Mouse (Mus musculus) mesoderm, embryonic 11.5 days (tissue): Measurements from ENCODE around the gene Shisa6.

Source experiments
- DNase-seq: peaks from one replicate; pipeline ENCODE4 v3.0.0-alpha.2; 2012; ENCODE audit warnings: low read depth, low spot score

Gene Shisa6

DNA sequence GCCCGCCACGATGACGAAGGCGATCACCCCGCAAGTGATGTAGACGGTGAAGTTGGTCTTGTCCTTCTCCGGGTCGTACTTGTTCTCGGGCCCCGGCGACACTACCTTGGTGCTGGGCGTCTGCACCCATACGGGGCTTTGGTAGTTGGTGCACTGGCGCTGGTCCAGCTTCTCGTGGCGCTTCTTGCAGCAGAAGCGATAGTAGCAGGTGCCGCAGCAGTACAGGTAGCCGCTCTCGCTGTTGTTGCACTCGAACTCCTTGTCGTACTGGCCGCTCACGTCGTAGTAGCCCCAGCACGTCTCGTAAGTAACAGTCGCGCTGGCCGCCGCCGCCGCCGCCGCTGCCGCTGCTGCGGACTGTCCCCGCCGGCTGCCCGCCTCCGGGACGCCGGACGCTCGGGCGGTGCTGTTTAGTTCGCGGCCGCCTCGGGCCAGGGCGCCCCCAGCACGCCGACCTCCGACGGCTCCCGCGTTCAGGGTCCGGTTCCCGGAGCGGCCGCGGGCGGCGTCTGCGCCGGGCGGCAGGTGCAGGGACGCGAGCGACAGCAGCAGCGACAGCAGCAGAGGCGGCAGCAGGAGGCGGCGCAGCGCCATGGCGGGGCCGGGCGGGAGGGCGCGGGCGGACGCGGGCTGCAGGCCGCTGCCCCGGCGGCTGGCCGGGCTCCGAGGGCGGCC is at the start of gene Shisa6:
TSS of gene Shisa6 (minus strand) at position 594 of the 675 bp plus-strand sequence.
- peak; percentile 32 for DNase-seq

DNA sequence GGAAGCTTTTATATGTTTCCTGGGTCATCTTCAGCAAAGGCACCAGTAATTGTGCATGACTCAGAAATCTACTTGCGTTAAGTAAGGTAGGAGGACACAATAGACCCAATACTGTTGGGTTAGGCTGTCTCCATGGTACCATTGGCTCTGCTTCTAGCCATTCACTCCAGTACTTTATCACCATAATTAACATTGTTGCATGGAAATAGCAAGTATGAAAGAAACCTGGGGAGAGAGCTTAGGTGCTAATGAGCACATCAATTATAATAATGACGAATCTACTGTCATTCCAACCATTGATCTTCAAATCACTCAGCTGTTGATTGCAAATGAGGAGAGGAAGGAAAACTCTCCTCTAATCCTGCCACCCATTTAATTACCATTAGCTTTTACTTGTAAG is 48.1 kb upstream of the Shisa6 start:
- peak; percentile 3 for DNase-seq

DNA sequence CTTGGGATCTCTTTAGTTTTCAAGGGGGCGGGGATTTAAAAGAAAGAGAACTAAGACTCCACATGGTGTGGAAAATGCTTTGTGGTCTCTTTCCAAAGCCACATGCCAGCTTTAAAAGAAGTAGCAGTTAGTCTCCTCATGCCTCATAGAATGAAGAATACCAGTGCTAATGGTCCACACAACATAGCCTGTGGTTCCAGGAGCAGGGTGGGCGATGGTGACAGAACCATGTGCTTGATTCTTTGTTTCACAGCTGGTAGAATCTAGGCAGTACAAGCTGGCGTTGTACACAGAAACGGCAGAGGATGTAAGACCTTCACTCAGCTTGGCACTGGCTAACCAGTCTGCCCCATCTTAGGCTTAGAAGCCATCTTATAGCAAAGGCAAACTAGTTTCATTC is 43.3 kb upstream of the Shisa6 start:
- DNase-seq, result no peak

DNA sequence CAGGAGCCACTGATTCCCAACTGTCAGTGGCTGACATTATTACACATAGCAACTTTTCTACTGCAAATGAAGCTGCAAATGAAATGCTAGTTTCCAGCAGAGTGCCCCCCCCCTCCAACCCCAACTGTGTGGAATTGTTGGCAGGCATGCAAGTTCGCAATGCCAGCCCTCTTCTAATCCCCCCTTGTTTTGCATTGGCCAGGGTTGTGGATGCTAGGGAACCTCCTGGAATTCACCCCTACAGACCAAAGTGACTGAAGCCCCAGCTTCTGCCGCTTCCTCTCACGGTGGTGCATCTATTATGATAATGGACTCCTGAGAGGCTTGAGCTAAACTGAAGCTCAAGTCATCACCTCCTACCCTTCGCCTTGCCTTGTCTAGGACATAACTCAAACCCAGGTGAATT is 42.6 kb upstream of the Shisa6 start:
- no peak for DNase-seq

DNA sequence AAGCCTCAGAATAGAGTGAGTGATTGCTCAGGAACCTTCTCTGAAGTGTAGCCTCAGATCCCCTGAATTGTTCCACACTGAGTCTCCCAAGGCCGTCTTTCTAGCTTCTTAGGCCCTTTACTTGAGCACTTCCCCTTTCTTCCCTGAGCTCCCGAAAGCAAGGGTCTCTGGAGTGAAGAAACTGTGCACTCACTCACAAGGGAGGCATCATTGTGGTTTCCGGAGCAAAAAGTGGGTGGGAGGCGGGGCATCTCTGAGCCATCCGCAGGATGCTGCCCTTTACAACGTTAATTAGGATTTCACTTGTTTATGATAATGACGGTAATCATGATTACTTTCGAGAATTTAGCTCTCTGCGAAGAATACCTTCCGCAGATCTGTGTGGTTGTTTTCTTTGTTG is 41.6 kb upstream of the Shisa6 start:
- no peak for DNase-seq

DNA sequence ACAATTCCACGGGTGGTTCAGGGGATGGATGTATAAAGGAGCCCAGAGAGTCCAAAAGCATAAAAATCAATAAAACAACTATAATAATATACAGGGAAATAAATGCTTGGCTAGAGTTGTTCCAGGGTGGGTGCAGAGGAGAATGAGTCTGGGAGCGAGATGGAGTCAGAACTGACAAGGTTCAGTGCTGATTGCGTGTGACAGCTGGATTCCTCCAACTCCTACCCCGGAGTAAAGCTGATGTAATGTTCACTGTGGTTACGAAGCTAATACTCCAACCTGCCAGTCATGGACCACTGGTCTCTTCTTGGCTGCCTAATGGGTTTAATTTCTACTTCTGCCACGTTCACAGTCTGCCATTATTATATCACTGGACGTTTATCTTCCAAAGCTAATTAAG is 36.5 kb upstream of the Shisa6 start:
- no peak for DNase-seq

DNA sequence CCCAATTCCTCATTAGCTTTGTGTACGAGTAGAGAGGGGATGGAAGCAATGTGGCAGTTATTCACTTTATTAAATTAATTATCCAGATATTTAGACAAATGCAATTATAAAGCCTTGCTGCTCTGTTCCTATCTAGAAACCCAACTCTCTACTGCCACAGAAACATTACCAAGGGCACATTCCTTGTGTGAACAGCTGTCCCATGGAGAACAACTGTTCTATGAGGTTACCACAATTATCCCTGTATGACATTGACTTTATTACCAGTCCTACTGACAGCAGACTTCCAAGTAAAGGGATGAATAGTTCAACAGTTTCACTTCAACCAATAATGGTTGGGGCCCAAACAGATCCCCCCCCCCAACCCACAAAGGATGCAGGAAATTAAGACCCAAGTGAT is 12.1 kb upstream of the Shisa6 start:
- no peak for DNase-seq

DNA sequence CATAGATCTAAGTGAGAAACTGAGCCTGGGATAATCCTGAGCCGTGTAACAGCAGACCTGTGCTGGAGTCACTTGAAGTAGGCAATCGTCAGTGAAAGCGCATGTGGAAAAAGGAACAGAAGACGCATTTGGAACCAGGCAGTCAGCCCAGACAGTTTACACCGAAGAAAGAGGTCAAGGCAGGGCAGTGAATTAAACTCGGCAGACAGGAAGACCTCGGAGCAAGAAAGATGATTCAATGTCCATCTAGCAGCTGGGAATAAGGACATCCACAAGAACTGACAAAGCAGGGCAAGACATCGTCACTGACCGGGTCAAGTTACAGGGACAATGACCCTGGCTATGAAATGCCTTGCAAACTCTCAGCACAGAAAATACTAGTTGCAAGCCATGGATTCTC is 10.1 kb upstream of the Shisa6 start:
- DNase-seq, result no peak

DNA sequence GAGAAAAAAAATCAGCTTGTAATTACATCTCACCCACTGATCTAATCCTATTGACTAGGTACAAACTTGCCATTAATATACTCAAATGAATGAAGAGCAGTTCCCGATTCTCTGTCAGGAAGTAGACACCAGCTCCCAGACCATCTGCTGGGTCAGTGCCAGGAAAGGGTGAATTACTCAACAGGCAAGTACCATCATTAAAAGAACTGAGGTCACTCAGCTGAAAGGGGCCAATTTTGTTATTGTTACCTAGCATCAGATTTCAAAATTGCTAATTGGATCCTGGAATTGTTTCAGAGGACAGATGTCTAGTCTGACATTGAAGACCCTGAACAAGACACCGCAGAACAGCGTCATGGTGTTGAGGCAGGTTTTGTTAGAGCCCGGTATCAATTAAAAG is 9.4 kb upstream of the Shisa6 start:
- DNase-seq, result no peak

DNA sequence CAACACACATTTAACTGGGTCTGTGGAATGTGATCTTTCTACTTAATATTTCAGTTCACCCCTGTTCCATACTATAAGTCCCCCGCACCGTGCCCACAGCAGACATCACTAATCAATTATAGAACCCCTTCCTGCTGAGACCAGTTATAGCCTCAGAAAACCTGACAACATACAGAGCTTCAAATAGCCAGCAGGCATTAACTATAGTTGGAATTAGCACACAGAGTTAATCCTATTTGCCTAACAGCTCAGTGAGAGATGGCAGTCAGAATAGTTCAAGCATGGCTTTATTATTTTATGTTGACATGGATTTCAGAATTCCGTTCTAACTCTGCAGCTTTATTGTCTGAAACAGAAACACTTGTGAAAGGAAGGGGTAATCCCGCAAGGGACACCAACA is 8.5 kb upstream of the Shisa6 start:
- DNase-seq, result no peak

DNA sequence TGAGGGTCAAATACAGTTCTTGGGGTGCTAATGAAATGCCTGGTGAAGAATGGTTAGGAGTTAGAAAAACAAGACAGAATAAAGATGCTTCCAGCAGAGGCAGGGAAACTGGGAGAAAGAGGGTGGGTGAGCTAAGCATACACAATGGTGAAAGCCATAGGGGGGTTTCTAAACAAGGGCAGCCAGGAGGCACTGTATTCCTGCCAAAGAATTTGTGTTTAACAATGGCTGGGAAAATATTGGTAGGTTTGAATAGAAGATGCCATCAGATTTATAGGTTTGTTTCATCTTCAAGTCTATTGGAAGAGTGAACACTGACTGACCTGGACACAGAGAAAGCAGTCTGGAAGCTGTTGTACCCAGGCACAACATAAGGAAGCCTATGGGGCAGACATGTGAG is 2.4 kb upstream of the Shisa6 start:
- DNase-seq, result no peak

DNA sequence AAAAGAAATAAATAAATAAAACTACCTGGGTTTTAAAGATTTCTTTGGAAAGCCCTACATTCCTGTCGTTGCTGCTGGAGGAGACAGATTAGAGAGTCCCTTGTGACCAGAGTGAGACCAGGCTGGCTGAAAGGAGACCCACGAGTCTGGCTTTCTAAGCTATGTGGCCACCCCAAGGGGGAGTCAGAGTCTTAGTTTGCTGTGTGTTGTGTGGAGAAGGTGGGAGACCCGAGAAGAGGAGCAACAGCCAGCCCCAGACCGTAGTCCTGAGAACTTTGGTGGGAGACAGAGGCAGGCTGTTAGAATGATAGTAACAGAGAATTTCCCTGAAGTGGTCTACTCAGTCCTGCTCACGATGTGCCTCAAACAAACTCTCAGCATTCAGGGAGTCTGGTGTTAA is 1.6 kb upstream of the Shisa6 start:
- no peak for DNase-seq

DNA sequence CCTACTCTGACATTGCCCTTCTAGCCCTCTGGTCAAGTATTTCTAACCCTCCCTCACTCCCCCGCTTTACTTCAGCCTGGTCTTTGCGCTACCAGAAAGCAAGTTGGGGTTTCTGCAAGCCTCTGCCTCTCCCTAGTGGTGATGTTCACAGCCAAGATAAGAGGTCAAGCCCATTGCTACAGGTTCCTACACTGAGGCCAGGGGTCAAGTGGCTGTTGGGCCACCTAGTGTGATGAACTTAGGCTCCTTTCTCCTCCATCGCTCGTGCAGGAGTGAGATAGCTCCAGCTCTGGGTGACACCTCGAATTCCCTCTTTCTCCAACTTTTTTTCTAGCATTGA is 1.2 kb upstream of the Shisa6 start:
- peak; percentile 33 for DNase-seq

DNA sequence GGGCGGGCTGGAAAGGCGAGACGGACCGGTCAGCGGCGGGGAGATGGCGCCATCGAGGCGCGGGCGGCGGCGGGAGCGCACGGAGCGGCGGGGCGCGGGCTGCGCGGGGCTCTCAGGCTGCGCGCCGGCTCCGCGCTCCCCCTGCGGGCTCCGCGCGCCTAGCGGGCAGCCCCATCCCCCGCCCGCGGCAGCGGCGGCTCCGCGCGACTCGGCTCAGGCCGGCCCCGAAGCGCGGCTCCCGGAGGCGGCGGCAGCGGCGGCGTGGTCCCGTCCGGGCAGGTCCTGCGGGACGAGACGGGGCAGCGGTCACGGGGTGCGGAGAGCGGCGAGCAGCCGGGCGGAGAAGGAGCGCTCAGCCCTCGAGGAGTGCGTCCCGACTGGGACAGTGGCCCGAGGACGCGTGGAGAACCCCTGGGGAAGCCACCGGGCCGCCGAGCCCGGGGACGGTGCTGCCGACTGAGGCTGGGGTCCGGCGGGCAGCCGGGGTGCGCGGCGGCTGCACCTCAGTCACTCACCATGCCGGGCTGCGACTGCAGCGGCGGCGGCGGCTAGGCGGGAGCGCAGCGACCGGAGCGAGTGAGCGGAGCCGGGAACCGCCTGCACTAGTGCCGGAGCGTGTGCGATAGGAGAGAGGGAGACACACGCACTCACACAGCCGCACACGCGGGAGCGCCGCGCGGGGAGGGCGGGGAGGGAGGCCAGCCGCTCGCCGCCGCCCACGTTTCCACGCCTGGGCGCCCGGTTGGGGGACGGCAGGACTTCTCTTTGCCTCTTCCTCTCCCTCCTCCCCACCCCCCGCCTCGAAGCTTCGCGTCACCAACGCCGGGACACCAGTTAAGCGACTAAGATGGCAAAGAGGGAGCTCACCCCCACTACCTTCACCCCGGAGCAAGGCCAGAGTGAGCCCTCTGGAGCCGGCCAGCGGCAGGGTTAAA is 549 bp upstream of the Shisa6 start:
- peak; percentile 44 for DNase-seq

DNA sequence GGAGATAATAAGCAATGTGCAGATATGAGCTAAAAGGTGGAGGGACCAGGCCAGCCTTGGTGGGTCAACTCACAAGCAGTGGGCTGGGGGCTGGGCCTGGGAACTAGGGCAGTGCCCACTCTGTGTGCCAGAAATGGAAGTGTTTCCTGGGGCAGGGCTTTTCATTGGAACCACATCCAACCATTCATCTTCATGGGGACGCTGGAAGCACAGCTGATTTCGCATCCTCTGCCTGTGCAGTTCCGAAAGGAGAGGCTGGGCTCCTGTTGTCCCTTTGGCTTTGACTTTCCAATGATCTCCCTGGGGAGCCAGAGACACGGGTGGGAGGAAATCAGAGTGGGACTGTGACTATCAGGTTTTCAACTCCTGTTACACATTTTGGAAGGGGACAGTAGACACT is 1.5 kb downstream of the Shisa6 start:
- DNase-seq, result no peak

DNA sequence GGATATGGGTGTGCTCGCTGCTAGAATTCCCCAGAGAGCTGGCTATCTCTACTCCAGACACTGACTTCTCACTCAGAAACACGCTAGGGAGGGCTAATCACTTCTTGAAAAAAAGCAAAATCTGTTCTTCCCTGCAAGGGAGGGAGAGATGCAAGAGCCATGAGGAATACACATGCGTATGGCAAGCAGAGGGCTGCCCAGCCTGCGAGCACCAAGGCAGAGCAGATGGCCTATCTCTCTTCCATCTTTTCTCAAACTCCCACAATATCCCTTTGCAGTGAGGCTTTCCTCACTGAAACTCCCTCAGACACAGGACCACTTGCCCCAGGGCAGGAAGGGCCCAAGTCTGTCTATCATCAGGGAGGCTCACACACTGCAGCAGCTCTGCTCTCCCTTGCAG is 3.4 kb downstream of the Shisa6 start:
- DNase-seq, result no peak

DNA sequence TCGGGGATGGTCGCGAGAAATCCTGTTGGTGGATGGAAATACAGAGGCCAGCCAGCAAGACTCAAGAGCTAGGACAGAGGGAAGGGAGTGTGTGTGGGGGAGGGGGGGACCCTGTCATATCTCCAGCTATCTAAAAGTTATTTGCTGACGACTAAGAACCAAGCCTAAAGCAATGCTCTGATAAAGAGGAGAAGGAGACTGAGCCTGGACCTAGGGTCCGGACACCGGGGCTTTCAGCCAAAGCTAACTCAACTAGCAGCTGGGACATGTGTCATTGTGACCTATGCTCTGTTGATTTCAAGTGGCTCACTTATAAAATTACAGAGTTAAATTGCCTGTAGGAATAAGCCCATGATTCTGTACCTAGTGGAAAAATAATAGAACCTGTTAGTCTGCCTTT is 6.4 kb downstream of the Shisa6 start:
- DNase-seq, result no peak

DNA sequence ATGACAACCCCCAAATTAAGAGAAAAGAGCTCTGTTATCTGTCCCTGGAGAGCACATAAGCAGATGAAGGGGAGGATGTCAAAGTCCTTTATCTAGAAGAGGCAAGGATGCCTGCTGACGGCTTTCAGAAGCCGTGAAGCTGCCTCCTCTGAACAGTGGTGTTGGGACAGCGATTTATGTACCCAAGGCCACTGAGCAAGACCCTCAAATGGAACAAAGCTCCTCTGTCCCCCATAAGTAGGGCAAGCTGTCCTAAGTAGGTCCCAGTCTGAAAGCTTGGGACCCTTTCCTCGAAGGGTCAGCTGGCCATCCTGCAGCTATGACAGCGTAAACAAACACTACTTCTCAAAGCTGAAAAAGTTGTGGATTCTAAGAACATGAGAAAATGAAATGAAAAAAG is 11.4 kb downstream of the Shisa6 start:
- DNase-seq, result no peak

DNA sequence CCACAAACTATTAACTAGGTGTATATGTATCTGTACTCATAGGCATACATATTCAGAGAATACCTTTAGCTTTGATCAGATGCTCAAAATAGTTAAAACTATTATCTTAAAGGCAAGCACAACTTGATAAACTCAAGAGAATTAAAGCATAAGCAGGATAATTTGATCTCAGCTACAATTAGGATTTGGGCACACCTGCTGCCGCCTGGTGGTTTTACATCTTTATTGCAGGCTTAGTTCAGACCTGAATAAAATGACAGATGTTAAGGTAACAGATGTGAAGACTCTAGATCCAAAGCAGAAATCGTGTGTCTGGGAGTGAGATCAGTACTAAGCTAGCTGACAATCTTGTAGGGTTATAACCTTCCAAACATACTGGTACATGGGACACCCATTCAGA is 24.8 kb downstream of the Shisa6 start:
- no peak for DNase-seq

DNA sequence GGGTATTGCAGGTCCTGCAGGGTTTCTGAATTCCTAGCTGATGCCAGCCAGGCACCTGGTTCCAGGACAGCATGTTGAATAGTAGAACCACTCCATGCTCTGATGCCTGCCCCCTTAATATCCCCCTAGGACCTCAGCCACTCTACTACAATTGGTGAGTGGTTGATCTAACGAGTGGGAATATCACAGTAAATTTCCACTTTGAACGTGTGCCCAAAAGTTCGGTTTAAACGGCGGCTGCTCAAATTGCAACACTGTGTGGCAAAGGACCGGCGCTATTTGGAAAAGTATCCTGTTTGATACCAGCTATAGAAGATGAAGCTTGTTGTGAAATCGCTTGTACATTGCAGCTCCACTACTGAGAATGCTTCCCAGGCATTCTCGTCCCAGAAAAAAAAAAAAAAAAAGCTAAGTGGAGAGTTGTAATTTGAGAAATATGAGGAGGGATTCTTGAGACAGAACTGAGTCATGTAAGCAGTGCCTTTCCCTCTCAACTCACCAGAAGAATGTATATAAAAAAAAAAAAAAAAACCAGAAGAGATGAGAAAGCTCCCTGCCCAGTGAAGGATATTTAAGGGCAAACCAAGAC is 26.8 kb downstream of the Shisa6 start:
- DNase-seq, result no peak

DNA sequence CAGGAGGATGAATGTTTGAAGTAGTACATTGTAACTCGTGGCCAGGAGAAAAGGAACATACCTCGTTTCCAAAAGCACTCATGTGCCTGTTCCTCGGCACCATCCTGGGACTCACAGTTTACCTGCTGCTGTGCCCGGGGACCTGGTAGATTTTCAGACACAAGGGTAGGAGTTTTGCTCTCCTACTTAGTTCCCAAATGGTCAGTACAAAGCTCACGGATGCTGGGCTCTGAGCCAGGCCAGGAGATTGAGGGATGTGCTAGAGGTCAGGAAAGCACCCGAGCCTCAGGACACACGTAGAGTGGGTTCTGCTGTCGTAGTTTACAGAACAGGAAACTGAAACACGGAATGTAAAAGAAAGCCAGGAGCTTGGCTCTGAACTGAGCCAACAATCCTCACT is 29.5 kb downstream of the Shisa6 start:
- no peak for DNase-seq

DNA sequence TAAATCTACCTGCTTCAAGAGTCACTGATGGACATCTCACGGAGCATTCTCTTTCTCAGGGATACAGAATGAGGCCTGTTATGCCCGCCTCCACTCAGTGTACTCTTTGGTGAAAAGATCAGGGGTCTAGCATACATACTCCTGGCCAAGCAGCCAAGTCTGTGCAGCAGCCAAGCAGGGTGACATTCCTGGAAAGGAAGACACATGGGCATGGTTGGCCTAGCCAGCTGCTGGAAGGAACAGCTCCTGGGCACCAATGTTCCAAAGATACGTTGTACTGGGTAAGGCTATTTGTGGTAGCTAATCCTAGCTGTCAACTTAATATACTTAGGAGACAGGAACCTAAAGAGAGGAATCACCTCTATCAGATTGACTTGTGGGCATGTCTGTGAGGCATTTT is 31.4 kb downstream of the Shisa6 start:
- no peak for DNase-seq

DNA sequence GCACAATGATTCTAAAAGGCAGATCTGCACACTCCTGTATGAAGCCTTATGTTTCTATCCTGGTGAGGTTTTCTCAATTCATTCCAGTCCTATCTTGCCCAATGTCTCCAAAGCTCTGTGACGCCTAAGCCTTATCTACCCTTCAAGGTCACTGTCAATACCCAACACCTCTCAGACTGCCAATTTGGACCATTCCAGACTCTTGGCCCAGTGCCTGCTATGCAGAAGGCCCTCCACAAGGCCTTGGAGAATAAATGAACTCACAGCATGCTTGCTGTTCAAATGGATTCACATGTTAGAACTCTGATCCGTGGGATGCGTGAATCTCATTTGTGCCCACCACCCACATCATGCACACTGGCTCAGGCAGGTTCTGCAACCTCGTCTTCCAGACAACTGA is 38.0 kb downstream of the Shisa6 start:
- DNase-seq, result no peak
